Mouse (Mus musculus) heart, adult 2 months (tissue): ENCODE measurements around the gene Mob2. TPM values are rescaled to one million over a fixed set of nuclear protein-coding genes. Genes with fewer than 3 reads are reported as not detected.

Source experiments
- DNase-seq, 2 experiments: peaks; one replicate each; pipeline ENCODE4 v3.0.0; 2021
- H3K27ac ChIP-seq: fragments of 200-600 bp; 2 replicates; pipeline ENCODE4 v1.8.1; 2022
- H3K27me3 ChIP-seq: fragments of 200-500 bp; 2 replicates; pipeline ENCODE4 v1.6.1; 2012; ENCODE audit warnings: mild to moderate bottlenecking, low read length, inconsistent platforms, mixed read lengths; ENCODE audit not compliant: control insufficient read depth, insufficient read depth
- H3K36me3 ChIP-seq: fragments of 200-500 bp; 2 replicates; pipeline ENCODE4 v1.6.1; 2012; ENCODE audit warnings: low read length, inconsistent platforms; ENCODE audit not compliant: control insufficient read depth, insufficient read depth
- H3K4me1 ChIP-seq: fragments of 200-500 bp; 2 replicates; pipeline ENCODE4 v1.6.1; 2011; ENCODE audit warnings: low read length; ENCODE audit not compliant: control insufficient read depth, insufficient read depth
- H3K4me3 ChIP-seq: fragments of 200-600 bp; 2 replicates; pipeline ENCODE4 v1.8.1; 2022
- H3K79me2 ChIP-seq: fragments of 200-500 bp; replicated peaks from 2 replicates; pipeline ENCODE4 v1.6.1; 2012; ENCODE audit warnings: mild to moderate bottlenecking, inconsistent platforms, low read length, moderate library complexity, mixed read lengths; ENCODE audit not compliant: control insufficient read depth, insufficient read depth
- H3K9ac ChIP-seq: fragments of 200-500 bp; 2 replicates; pipeline ENCODE4 v1.6.1; 2012; ENCODE audit warnings: low read depth, mild to moderate bottlenecking, control low read depth, inconsistent platforms, low read length, mixed read lengths
- CTCF ChIP-seq: fragments of 200-600 bp; IDR thresholded peaks from 2 replicates; pipeline ENCODE4 v1.8.1; 2022; ENCODE audit warnings: antibody characterized with exemption, mild to moderate bottlenecking, moderate library complexity
- EP300 ChIP-seq: fragments of 200-500 bp; IDR thresholded peaks from 2 replicates; pipeline ENCODE4 v1.6.1; 2011; ENCODE audit warnings: low read depth, low read length, control low read depth; ENCODE audit not compliant: insufficient read depth
- POLR2A ChIP-seq: fragments of 200-500 bp; IDR thresholded peaks from 2 replicates; pipeline ENCODE4 v1.6.1; 2011; ENCODE audit warnings: mild to moderate bottlenecking, low read depth, low read length, control low read depth; ENCODE audit not compliant: insufficient read depth
- WGBS: fragments of 180-500 bp; shearing (Covaris S2); methylation state at CpG from one replicate; pipeline ENCODE4 v1.1.7; 2018; 5-methylcytosine and 5-hydroxymethylcytosine counted together
- intact Hi-C: fragments of 180-260 bp; cut with DNase I; formaldehyde crosslinking; loops from one replicate; pipeline ENCODE4 v1.15.1; 2025
- polyA plus RNA-seq: library from polyadenylated mRNA; depleted of rRNA; stranded (reverse); fragments of >200 nt; gene quantifications from 2 replicates; pipeline ENCODE4 v1.2.3, GENCODE M21; 2012
- total RNA-seq, 2 experiments: library from RNA; stranded (reverse); gene quantifications; 2 replicates each; pipeline ENCODE4 v1.2.3; 2021

Mob2 gene
- total and polyA plus RNA-seq, 3 experiments, result 41.9 to 44.8 (median 44.5) TPM

DNA sequence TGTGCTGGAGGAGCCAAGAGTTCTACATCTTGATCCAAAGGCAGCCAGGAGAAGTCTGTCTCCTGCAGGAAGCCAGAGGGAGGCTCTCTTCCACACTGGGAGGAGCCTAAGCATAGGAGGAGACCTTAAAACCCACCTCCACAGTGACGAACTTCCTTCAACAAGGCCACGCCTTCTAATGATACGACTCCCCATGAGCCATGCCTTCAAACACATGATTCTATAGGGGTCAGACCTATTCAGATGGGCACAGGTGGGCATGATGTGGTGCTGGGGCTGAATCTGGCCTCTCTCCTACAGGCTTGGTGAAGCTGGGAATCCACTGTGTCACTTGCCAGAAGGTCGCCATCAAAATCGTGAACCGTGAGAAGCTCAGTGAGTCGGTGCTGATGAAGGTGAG, 79.6 kb downstream of the Mob2 start:
- no peak for TF ChIP-seq CTCF
- TF ChIP-seq EP300, result no peak
- TF ChIP-seq POLR2A, result no peak
- WGBS, result 81% methylated on average over 7 of the region's 7 CpGs
- Histone ChIP-seq H3K9ac (no peak overlapping the region), H3K4me3 (no peak overlapping the region), H3K36me3 (no peaks in the 10 kb centered on the region), H3K27ac (no peak overlapping the region), H3K27me3 (peaks cover 2% of the 10 kb centered on the region; the same call in 1 of the 2 replicates), H3K79me2 (no peaks in the 10 kb centered on the region), H3K4me1 (no peaks in the 10 kb centered on the region)
- no peak for DNase-seq
- intact Hi-C loops, result no loop called here

DNA sequence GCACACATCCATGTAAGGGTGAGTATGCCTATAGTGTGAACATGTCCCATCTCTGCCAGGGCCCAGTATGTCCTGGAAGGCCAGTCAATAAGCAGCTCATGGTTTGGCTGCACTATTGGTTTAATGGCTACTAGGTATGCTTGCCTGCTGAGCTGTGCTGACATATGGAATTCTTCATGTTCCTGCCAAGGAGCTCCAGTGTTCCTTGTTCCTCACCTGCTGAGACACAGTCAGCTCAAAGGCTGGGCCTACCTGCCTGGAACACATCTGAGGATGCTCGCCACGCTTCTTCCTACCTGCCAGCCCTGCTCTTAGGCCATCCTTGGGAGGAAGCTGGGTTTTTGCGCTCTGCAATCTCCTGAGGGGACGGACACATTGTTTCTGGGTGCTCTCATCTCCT, 81.6 kb downstream of the Mob2 start:
- TF ChIP-seq POLR2A, result no peak
- Histone ChIP-seq H3K27me3 (peaks cover 2% of the 10 kb centered on the region; the same call in 1 of the 2 replicates), H3K9ac (no peak overlapping the region), H3K4me3 (no peak overlapping the region), H3K4me1 (no peaks in the 10 kb centered on the region), H3K36me3 (no peaks in the 10 kb centered on the region), H3K27ac (no peak overlapping the region), H3K79me2 (no peaks in the 10 kb centered on the region)
- no peak for DNase-seq
- WGBS, result 77% methylated on average over 4 of the region's 4 CpGs
- intact Hi-C loops, result no loop called here

DNA sequence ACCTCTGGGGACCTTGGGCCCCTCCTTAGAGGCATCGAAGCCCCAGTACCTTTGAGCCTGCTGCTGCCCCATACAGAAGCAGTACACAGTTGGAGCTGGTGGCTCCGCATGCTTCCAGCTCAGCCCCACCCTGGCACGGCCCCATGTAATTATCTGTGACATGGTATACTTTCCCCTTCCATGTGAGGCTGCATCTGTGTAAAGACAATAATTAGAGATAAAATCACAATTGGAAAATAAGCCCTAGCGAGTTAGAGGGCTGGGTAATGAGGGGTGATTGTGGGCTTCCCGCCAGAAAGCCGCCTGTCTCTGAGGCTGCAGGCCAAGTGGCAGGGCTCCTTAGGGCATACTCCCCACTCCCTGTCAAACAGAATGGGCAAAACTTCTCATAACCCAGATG, 82.9 kb downstream of the Mob2 start:
- WGBS, result 67% methylated on average over 6 of the region's 6 CpGs
- intact Hi-C loops, result no loop called here
- H3K4me1 ChIP-seq, result no peaks in the 10 kb centered on the region
- H3K36me3 ChIP-seq, result no peaks in the 10 kb centered on the region
- TF ChIP-seq EP300, result no peak
- TF ChIP-seq CTCF, result no peak
- no peak for TF ChIP-seq POLR2A
- no peak for DNase-seq
- H3K27ac ChIP-seq, result no peak overlapping the region
- peaks cover 2% of the 10 kb centered on the region; the same call in 1 of the 2 replicates for H3K27me3 ChIP-seq
- H3K4me3 ChIP-seq, result no peak overlapping the region
- no peaks in the 10 kb centered on the region for H3K79me2 ChIP-seq
- H3K9ac ChIP-seq, result no peak overlapping the region

GRCm38 (mm10) chr7:141972831-141973619, 87.8 kb downstream of the Mob2 start:
- H3K27me3 ChIP-seq, result no peaks in the 10 kb centered on the region
- H3K79me2 ChIP-seq, result no peaks in the 10 kb centered on the region
- no peak overlapping the region for H3K4me3 ChIP-seq
- intact Hi-C loops, result no loop called here
- no peaks in the 10 kb centered on the region for H3K36me3 ChIP-seq
- no peak overlapping the region for H3K27ac ChIP-seq
- 18% methylated on average over 7 of the region's 7 CpGs for WGBS
- no peaks in the 10 kb centered on the region for H3K4me1 ChIP-seq
- DNase-seq, result no peak
- TF ChIP-seq CTCF, result peak; percentile 43
- no peak for TF ChIP-seq POLR2A
- no peak for TF ChIP-seq EP300
- H3K9ac ChIP-seq, result no peak overlapping the region

- no peak for TF ChIP-seq EP300
- no peak for TF ChIP-seq CTCF
- TF ChIP-seq POLR2A, result no peak
- Histone ChIP-seq H3K36me3 (no peaks in the 10 kb centered on the region), H3K4me1 (no peaks in the 10 kb centered on the region), H3K27ac (no peak overlapping the region), H3K27me3 (no peaks in the 10 kb centered on the region), H3K4me3 (no peak overlapping the region), H3K9ac (no peak overlapping the region), H3K79me2 (no peaks in the 10 kb centered on the region)
- 65% methylated on average over 2 of the region's 2 CpGs for WGBS
- DNase-seq, result no peak
- intact Hi-C loops, result no loop called here
Observed at GRCm38 (mm10) chr7:141966281-141966680, 94.6 kb downstream of the Mob2 start.

GRCm38 (mm10) chr7:141962521-141962920, 98.3 kb downstream of the Mob2 start:
- WGBS, result 85% methylated on average over 3 of the region's 3 CpGs
- no peaks in the 10 kb centered on the region for H3K36me3 ChIP-seq
- intact Hi-C loops, result no loop called here
- no peak overlapping the region for H3K9ac ChIP-seq
- H3K27ac ChIP-seq, result no peak overlapping the region
- no peaks in the 10 kb centered on the region for H3K79me2 ChIP-seq
- TF ChIP-seq CTCF (no peak), POLR2A (no peak), EP300 (no peak)
- no peak overlapping the region for H3K4me3 ChIP-seq
- DNase-seq, result no peak
- H3K27me3 ChIP-seq, result no peaks in the 10 kb centered on the region
- H3K4me1 ChIP-seq, result no peaks in the 10 kb centered on the region
